Mouse (Mus musculus) colon, adult 2 months (tissue): ENCODE data around the gene Acp4. TPM values are rescaled to one million over a fixed set of nuclear protein-coding genes. Genes with fewer than 3 reads are reported as not detected.

Source experiments
- polyA plus RNA-seq: library from polyadenylated mRNA; depleted of rRNA; stranded (reverse); fragments of >200 nt; gene quantifications from 2 replicates; pipeline ENCODE4 v1.2.3, GENCODE M21; 2012; rRNA removed

The Acp4 gene
- not detected in 2 replicates for polyA plus RNA-seq

GRCm38 (mm10) chr7:44257278-44257677, at the start of gene Acp4:
Gene Acp4 (minus strand): TSS chr7:44257378.

GRCm38 (mm10) chr7:44306516-44307240, 49.5 kb upstream of the Acp4 start, which contains the start of gene Clec11a:
Gene Clec11a (minus strand): TSS chr7:44306902.

GRCm38 (mm10) chr7:44261147-44261546, 4.0 kb upstream of the Acp4 start, which contains the start of gene Gm15517:
Gene Gm15517 (plus strand): TSS chr7:44261447.

GRCm38 (mm10) chr7:44246055-44246983, 10.9 kb downstream of the Acp4 start, which contains the start of the genes 1700028J19Rik and 2410002F23Rik:
Gene 1700028J19Rik (minus strand): TSS chr7:44246695.
Gene 2410002F23Rik (plus strand): TSS chr7:44246722.

GRCm38 (mm10) chr7:44235909-44236308, 21.3 kb downstream of the Acp4 start, which contains the start of gene Gm36864:
Gene Gm36864 (plus strand): TSS chr7:44236177.

GRCm38 (mm10) chr7:44225076-44225475, 32.1 kb downstream of the Acp4 start, which contains the start of gene Klk1:
Gene Klk1 (plus strand): TSS chr7:44225360.

GRCm38 (mm10) chr7:44215645-44216044, 41.5 kb downstream of the Acp4 start, which contains the start of gene Klk1b5:
Gene Klk1b5 (plus strand): TSS chr7:44215945.

GRCm38 (mm10) chr7:44207135-44207534, 50.0 kb downstream of the Acp4 start, which contains the start of gene Klk1b4:
Gene Klk1b4 (plus strand): TSS chr7:44207435.

Other genes with a start within 250 kb of the Acp4 start
- gene Klk1b26, start 245.2 kb downstream of the Acp4 start, polyA plus RNA-seq, result not detected in 2 replicates
- gene Klk1b27, start 205.1 kb downstream of the Acp4 start, polyA plus RNA-seq, result 0.17 TPM in 1 of 2 replicates, not detected in the other
- gene Klk1b21, start 155.1 kb downstream of the Acp4 start, polyA plus RNA-seq, result 0.14 TPM in 1 of 2 replicates, not detected in the other
- gene Klk1b22, start 144.7 kb downstream of the Acp4 start, polyA plus RNA-seq, result 6.3 TPM in 1 of 2 replicates, not detected in the other
- gene Klk1b16, start 120.6 kb downstream of the Acp4 start, polyA plus RNA-seq, result 0.15 and 0.17 TPM in 2 replicates
- gene Klk1b24, start 69.1 kb downstream of the Acp4 start, polyA plus RNA-seq, result 0.31 and 0.54 TPM in 2 replicates
- 0.27 and 2.0 TPM in 2 replicates for gene Klk1b3, start 59.2 kb downstream of the Acp4 start, polyA plus RNA-seq
- gene Klk1b4, start 49.9 kb downstream of the Acp4 start, polyA plus RNA-seq, result 3.6 and 4.2 TPM in 2 replicates
- 1.4 and 6.7 TPM in 2 replicates for gene Klk1b5, start 41.4 kb downstream of the Acp4 start, polyA plus RNA-seq
- 4,020 and 5,229 TPM in 2 replicates for gene Klk1, start 32.0 kb downstream of the Acp4 start, polyA plus RNA-seq
- gene Gm36864, start 21.2 kb downstream of the Acp4 start, polyA plus RNA-seq, result 0.22 and 0.31 TPM in 2 replicates
- 2.2 and 3.5 TPM in 2 replicates for gene 1700028J19Rik, start 10.7 kb downstream of the Acp4 start, polyA plus RNA-seq
- gene 2410002F23Rik, start 10.7 kb downstream of the Acp4 start, polyA plus RNA-seq, result 126 and 152 TPM in 2 replicates
- not detected in 2 replicates for gene Gm15517, start 4.1 kb upstream of the Acp4 start, polyA plus RNA-seq
- gene Clec11a, start 49.5 kb upstream of the Acp4 start, polyA plus RNA-seq, result 5.3 and 6.9 TPM in 2 replicates
- 1.1 TPM in 2 replicates for gene Shank1, start 52.9 kb upstream of the Acp4 start, polyA plus RNA-seq
- gene Syt3, start 126.7 kb upstream of the Acp4 start, polyA plus RNA-seq, result 3.2 and 3.5 TPM in 2 replicates
- gene 1700008O03Rik, start 128.4 kb upstream of the Acp4 start, polyA plus RNA-seq, result 0.87 and 0.89 TPM in 2 replicates
- gene Lrrc4b, start 171.6 kb upstream of the Acp4 start, polyA plus RNA-seq, result 4.8 and 6.8 TPM in 2 replicates
- gene Aspdh, start 208.0 kb upstream of the Acp4 start, polyA plus RNA-seq, result 0.23 and 0.88 TPM in 2 replicates
- gene Josd2, start 210.6 kb upstream of the Acp4 start, polyA plus RNA-seq, result 136 and 144 TPM in 2 replicates
- 291 and 327 TPM in 2 replicates for gene Emc10, start 239.2 kb upstream of the Acp4 start, polyA plus RNA-seq
- gene Fam71e1, start 239.2 kb upstream of the Acp4 start, polyA plus RNA-seq, result 4.4 and 6.2 TPM in 2 replicates